Mouse (Mus musculus): ENCODE results near the gene Ntn4. TPM values are rescaled to one million over a fixed set of nuclear protein-coding genes. Genes with fewer than 3 reads are reported as not detected.

Ntn4 gene
- polyA plus RNA-seq, 1 experiment from 2014 or later = 0.76 TPM

- TF ChIP-seq CTCF (IDR thresholded peaks at IDR 0.05; ENCODE audit: low read depth) = no peak
- Histone ChIP-seq H3K9me3 (ENCODE audit: control insufficient read depth, low read length) (no peaks in the 10 kb centered on the region), H3K9ac (ENCODE audit: low read length) (no peak overlapping the region), H3K27me3 (ENCODE audit: control insufficient read depth, insufficient read depth, low read length) (no peaks in the 10 kb centered on the region), H3K4me3 (ENCODE audit: low read depth, low read length) (no peak overlapping the region), H3K4me2 (replicated peaks; ENCODE audit: low read depth) (no peak overlapping the region), H3K36me3 (ENCODE audit: control insufficient read depth, insufficient read depth, low read length) (no peaks in the 10 kb centered on the region), H3K4me1 (replicated peaks; ENCODE audit: control insufficient read depth, insufficient read depth) (no peaks in the 10 kb centered on the region), H3K27ac (replicated peaks) (no peak overlapping the region)
- 59% methylated on average over 8 of the region's 8 CpGs for WGBS
- ATAC-seq (ENCODE audit: low FRiP score, low TSS enrichment) (no peak), DNase-seq (ENCODE audit: low spot score) (no peak)
These were observed 25.6 kb upstream of the Ntn4 start for GRCm38 (mm10) chr10:93614850-93615249.

- H3K36me3 ChIP-seq (ENCODE audit: control insufficient read depth, insufficient read depth, low read length) = no peaks in the 10 kb centered on the region
- peak; percentile 48 for DNase-seq (ENCODE audit: low spot score)
These were observed 19.9 kb upstream of the Ntn4 start for GRCm38 (mm10) chr10:93620438-93621179.

DNA sequence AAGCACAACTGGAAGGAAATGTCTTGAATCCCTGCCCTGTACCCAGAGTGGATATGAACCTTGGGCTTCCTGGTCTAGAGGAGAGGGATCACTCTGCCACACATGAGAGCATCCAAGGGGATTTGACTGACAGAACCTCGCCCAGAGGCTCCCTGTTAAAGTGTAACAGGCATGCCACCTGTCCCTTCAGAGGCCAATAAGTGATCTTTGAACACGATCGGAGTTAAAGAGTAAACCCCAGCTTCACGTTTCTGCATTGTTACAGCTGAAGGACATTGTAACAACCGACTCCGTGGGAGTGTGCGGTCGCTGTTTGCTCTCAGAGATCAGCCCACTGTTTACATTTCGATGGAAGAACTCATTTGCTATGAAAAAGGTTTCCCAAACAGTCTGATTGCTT lies 16.8 kb upstream of the Ntn4 start:
- Histone ChIP-seq H3K27me3 (ENCODE audit: control insufficient read depth, insufficient read depth, low read length) (no peaks in the 10 kb centered on the region), H3K36me3 (ENCODE audit: control insufficient read depth, insufficient read depth, low read length) (no peaks in the 10 kb centered on the region), H3K4me1 (replicated peaks; ENCODE audit: control insufficient read depth, insufficient read depth) (no peaks in the 10 kb centered on the region), H3K27ac (replicated peaks) (no peak overlapping the region), H3K9ac (ENCODE audit: low read length) (0 out of 2 replicates have a peak overlapping the region, but pooled peaks have one; percentile 28), H3K4me2 (replicated peaks; ENCODE audit: low read depth) (peak overlapping the region; percentile 31; the same call in 1 of the 2 replicates), H3K9me3 (ENCODE audit: control insufficient read depth, low read length) (no peaks in the 10 kb centered on the region), H3K4me3 (ENCODE audit: low read depth, low read length) (no peak overlapping the region)
- ATAC-seq (ENCODE audit: low FRiP score, low TSS enrichment) = no peak
- TF ChIP-seq EP300 (optimal IDR thresholded peaks at IDR 0.05) (no peak), CTCF (IDR thresholded peaks at IDR 0.05; ENCODE audit: low read depth) (no peak)
- no peak for DNase-seq (ENCODE audit: low spot score)
- 20% methylated on average over 9 of the region's 9 CpGs for WGBS

More at GRCm38 (mm10) chr10:93620438-93621179, 19.9 kb upstream of the Ntn4 start:
- Histone ChIP-seq H3K4me1 (replicated peaks; ENCODE audit: control insufficient read depth, insufficient read depth) (no peaks in the 10 kb centered on the region), H3K9ac (ENCODE audit: low read length) (no peak overlapping the region), H3K4me2 (replicated peaks; ENCODE audit: low read depth) (no peak overlapping the region), H3K9me3 (ENCODE audit: control insufficient read depth, low read length) (no peaks in the 10 kb centered on the region), H3K27ac (replicated peaks) (no peak overlapping the region), H3K4me3 (ENCODE audit: low read depth, low read length) (no peak overlapping the region), H3K27me3 (ENCODE audit: control insufficient read depth, insufficient read depth, low read length) (no peaks in the 10 kb centered on the region)
- TF ChIP-seq EP300 (optimal IDR thresholded peaks at IDR 0.05) = no peak
- TF ChIP-seq CTCF (IDR thresholded peaks at IDR 0.05; ENCODE audit: low read depth) = no peak
- ATAC-seq (ENCODE audit: low FRiP score, low TSS enrichment) = peak; percentile 90
- 50% methylated on average over 7 of the region's 7 CpGs for WGBS

GRCm38 (mm10) chr10:93624151-93624550 lies 16.3 kb upstream of the Ntn4 start:
- TF ChIP-seq CTCF (IDR thresholded peaks at IDR 0.05; ENCODE audit: low read depth) (no peak), EP300 (optimal IDR thresholded peaks at IDR 0.05) (no peak)
- Histone ChIP-seq H3K4me1 (replicated peaks; ENCODE audit: control insufficient read depth, insufficient read depth) (no peaks in the 10 kb centered on the region), H3K27ac (replicated peaks) (no peak overlapping the region), H3K4me2 (replicated peaks; ENCODE audit: low read depth) (peak overlapping the region; percentile 31; the same call in 1 of the 2 replicates), H3K4me3 (ENCODE audit: low read depth, low read length) (no peak overlapping the region), H3K27me3 (ENCODE audit: control insufficient read depth, insufficient read depth, low read length) (no peaks in the 10 kb centered on the region), H3K36me3 (ENCODE audit: control insufficient read depth, insufficient read depth, low read length) (no peaks in the 10 kb centered on the region), H3K9me3 (ENCODE audit: control insufficient read depth, low read length) (no peaks in the 10 kb centered on the region), H3K9ac (ENCODE audit: low read length) (no peak overlapping the region)
- DNase-seq (ENCODE audit: low spot score) (no peak), ATAC-seq (ENCODE audit: low FRiP score, low TSS enrichment) (no peak)
- 36% methylated on average over 10 of the region's 10 CpGs for WGBS

- no peak for DNase-seq (ENCODE audit: low spot score)
- H3K27ac ChIP-seq (replicated peaks) = no peak overlapping the region
- no peak overlapping the region for H3K4me2 ChIP-seq (replicated peaks; ENCODE audit: low read depth)
- no peaks in the 10 kb centered on the region for H3K4me1 ChIP-seq (replicated peaks; ENCODE audit: control insufficient read depth, insufficient read depth)
- H3K9me3 ChIP-seq (ENCODE audit: control insufficient read depth, low read length) = no peaks in the 10 kb centered on the region
- 88% methylated on average over 5 of the region's 5 CpGs for WGBS
- H3K36me3 ChIP-seq (ENCODE audit: control insufficient read depth, insufficient read depth, low read length) = no peaks in the 10 kb centered on the region
- H3K4me3 ChIP-seq (ENCODE audit: low read depth, low read length) = no peak overlapping the region
- TF ChIP-seq EP300 (optimal IDR thresholded peaks at IDR 0.05) = no peak
- no peak for TF ChIP-seq CTCF (IDR thresholded peaks at IDR 0.05; ENCODE audit: low read depth)
- no peak overlapping the region for H3K9ac ChIP-seq (ENCODE audit: low read length)
- no peak for ATAC-seq (ENCODE audit: low FRiP score, low TSS enrichment)
- no peaks in the 10 kb centered on the region for H3K27me3 ChIP-seq (ENCODE audit: control insufficient read depth, insufficient read depth, low read length)
These were observed 10.2 kb upstream of the Ntn4 start for GRCm38 (mm10) chr10:93630310-93630709.

GRCm38 (mm10) chr10:93632086-93632485 lies 8.4 kb upstream of the Ntn4 start:
- Histone ChIP-seq H3K4me1 (replicated peaks; ENCODE audit: control insufficient read depth, insufficient read depth) (no peaks in the 10 kb centered on the region), H3K27me3 (ENCODE audit: control insufficient read depth, insufficient read depth, low read length) (no peaks in the 10 kb centered on the region), H3K27ac (replicated peaks) (no peak overlapping the region), H3K9ac (ENCODE audit: low read length) (no peak overlapping the region), H3K36me3 (ENCODE audit: control insufficient read depth, insufficient read depth, low read length) (no peaks in the 10 kb centered on the region), H3K4me2 (replicated peaks; ENCODE audit: low read depth) (no peak overlapping the region), H3K9me3 (ENCODE audit: control insufficient read depth, low read length) (no peaks in the 10 kb centered on the region), H3K4me3 (ENCODE audit: low read depth, low read length) (no peak overlapping the region)
- no peak for TF ChIP-seq CTCF (IDR thresholded peaks at IDR 0.05; ENCODE audit: low read depth)
- no peak for TF ChIP-seq EP300 (optimal IDR thresholded peaks at IDR 0.05)
- ATAC-seq (ENCODE audit: low FRiP score, low TSS enrichment) = no peak
- WGBS = 60% methylated on average over 4 of the region's 4 CpGs
- DNase-seq (ENCODE audit: low spot score) = no peak

All from stomach, postnatal 0 days (tissue).